Mouse (Mus musculus) cerebellum, adult 2 months (tissue): ENCODE data around the gene Dydc2.

ENCODE experiments used
- CTCF ChIP-seq: fragments of 200-500 bp; IDR thresholded peaks from 2 replicates; pipeline ENCODE4 v1.5.1; 2011; ENCODE audit warnings: low read depth, mild to moderate bottlenecking, control low read depth, low read length, moderate library complexity, borderline replicate concordance; ENCODE audit not compliant: insufficient read depth
- POLR2A ChIP-seq: fragments of 200-500 bp; IDR thresholded peaks from 2 replicates; pipeline ENCODE4 v1.6.1; 2011; ENCODE audit warnings: low read length, control low read depth, borderline replicate concordance; ENCODE audit not compliant: insufficient read depth

DNA sequence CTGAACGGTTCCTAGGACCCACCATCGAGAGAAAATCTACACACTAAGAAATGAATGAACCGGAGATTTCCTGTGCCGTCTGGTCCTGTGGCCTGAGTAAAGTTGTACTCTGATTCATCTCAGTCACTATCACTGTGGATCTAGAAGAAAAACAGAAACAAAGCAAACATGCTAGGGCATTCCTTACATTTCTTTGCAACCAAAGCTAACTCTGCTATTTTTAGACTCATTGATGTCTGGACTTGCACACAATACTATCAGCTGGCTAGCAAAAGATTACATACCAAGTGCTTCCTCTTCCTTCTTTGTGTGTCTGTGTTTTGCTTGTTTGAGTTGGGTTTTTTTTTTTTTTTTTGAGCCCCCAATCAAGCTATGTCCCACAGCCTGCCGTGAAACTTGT lies 51.5 kb downstream of the Dydc2 start:
- TF ChIP-seq CTCF (no peak), POLR2A (no peak)
